Mouse (Mus musculus) left cerebral cortex, adult 2 months (tissue): ENCODE data around the gene Jarid2. TPM values are rescaled to one million over a fixed set of nuclear protein-coding genes. Genes with fewer than 3 reads are reported as not detected.
"Not testable (repeated sequence)": the region's sequence is repeated elsewhere in the genome, so short reads cannot be mapped to it uniquely, and the experiment has no call there.

ENCODE experiments used
- DNase-seq, 2 experiments: peaks; one replicate each; pipeline ENCODE4 v3.0.0; 2021 to 2022; ENCODE audit warnings: low spot score in 2 of 2, mixed read lengths in 1 of 2; ENCODE audit errors: extremely low spot score in 1 of 2
- H3K27ac ChIP-seq: fragments of 200-600 bp; 2 replicates; pipeline ENCODE4 v1.8.1; 2022
- H3K4me3 ChIP-seq: fragments of 200-600 bp; 2 replicates; pipeline ENCODE4 v1.8.1; 2022
- CTCF ChIP-seq: fragments of 200-600 bp; IDR thresholded peaks from 2 replicates; pipeline ENCODE4 v1.8.1; 2022; ENCODE audit warnings: antibody characterized with exemption, mild to moderate bottlenecking, moderate library complexity
- intact Hi-C: fragments of 180-260 bp; cut with DNase I; formaldehyde crosslinking; loops from one replicate; pipeline ENCODE4 v1.15.1; 2025
- total RNA-seq, 2 experiments: library from RNA; stranded (reverse); gene quantifications; 2 replicates each; pipeline ENCODE4 v1.2.3; 2021

The Jarid2 gene
- total RNA-seq, 2 experiments from 2014 or later = 34.8 to 34.9 TPM

- peak; percentile 25 to 26 for DNase-seq
- intact Hi-C loops = no loop called here
- Histone ChIP-seq H3K4me3 (no peak overlapping the region), H3K27ac (no peak overlapping the region)
- TF ChIP-seq CTCF = no peak
These were observed 138.9 kb downstream of the Jarid2 start for GRCm38 (mm10) chr13:44868037-44868650.

- intact Hi-C loops = not testable (repeated sequence)
These were observed 140.3 kb downstream of the Jarid2 start for GRCm38 (mm10) chr13:44869418-44870119.

GRCm38 (mm10) chr13:44876799-44877198 is 147.5 kb downstream of the Jarid2 start:
- intact Hi-C loops = no loop called here
- no peak overlapping the region for H3K27ac ChIP-seq
- no peak overlapping the region for H3K4me3 ChIP-seq
- DNase-seq = no peak
- TF ChIP-seq CTCF = no peak

More at GRCm38 (mm10) chr13:44869418-44870119, 140.3 kb downstream of the Jarid2 start:
- not testable (repeated sequence) for H3K27ac ChIP-seq, H3K4me3 ChIP-seq
- peak; percentile 100 for DNase-seq

- H3K4me3 ChIP-seq = no peak overlapping the region
- TF ChIP-seq CTCF = no peak
- no peak for DNase-seq
- no peak overlapping the region for H3K27ac ChIP-seq
- intact Hi-C loops = no loop called here
These were observed 151.7 kb downstream of the Jarid2 start for GRCm38 (mm10) chr13:44881001-44881400.

GRCm38 (mm10) chr13:44886221-44886620 is 156.9 kb downstream of the Jarid2 start:
- intact Hi-C loops = no loop called here

GRCm38 (mm10) chr13:44890612-44891011 is 161.3 kb downstream of the Jarid2 start:
- H3K4me3 ChIP-seq = no peak overlapping the region
- TF ChIP-seq CTCF = no peak
- no peak for DNase-seq
- no peak overlapping the region for H3K27ac ChIP-seq
- intact Hi-C loops = no loop called here

More at GRCm38 (mm10) chr13:44886221-44886620, 156.9 kb downstream of the Jarid2 start:
- H3K4me3 ChIP-seq = no peak overlapping the region
- no peak for TF ChIP-seq CTCF
- no peak overlapping the region for H3K27ac ChIP-seq
- no peak for DNase-seq

- TF ChIP-seq CTCF = no peak
- no peak for DNase-seq
- no peak overlapping the region for H3K4me3 ChIP-seq
- H3K27ac ChIP-seq = no peak overlapping the region
- intact Hi-C loops = no loop called here
These were observed 162.8 kb downstream of the Jarid2 start for GRCm38 (mm10) chr13:44891813-44892730.

- H3K27ac ChIP-seq = no peak overlapping the region
- TF ChIP-seq CTCF = no peak
- H3K4me3 ChIP-seq = no peak overlapping the region
- intact Hi-C loops = no loop called here
- no peak for DNase-seq
These were observed 166.9 kb downstream of the Jarid2 start for GRCm38 (mm10) chr13:44896211-44896610.

GRCm38 (mm10) chr13:44902299-44902698 is 173.0 kb downstream of the Jarid2 start:
- DNase-seq = no peak
- intact Hi-C loops = loop anchor here (10.0 kb wide), 1 partner anchor 1037 kb away; no protein-coding TSS in a partner anchor
- Histone ChIP-seq H3K4me3 (no peak overlapping the region), H3K27ac (no peak overlapping the region)
- TF ChIP-seq CTCF = no peak

GRCm38 (mm10) chr13:44903416-44903815 is 174.1 kb downstream of the Jarid2 start:
- intact Hi-C loops = loop anchor here (10.0 kb wide), 1 partner anchor 1039 kb away; no protein-coding TSS in a partner anchor
- TF ChIP-seq CTCF = no peak
- H3K27ac ChIP-seq = no peak overlapping the region
- H3K4me3 ChIP-seq = no peak overlapping the region
- no peak for DNase-seq

- no peak for DNase-seq
- TF ChIP-seq CTCF = no peak
- H3K4me3 ChIP-seq = no peak overlapping the region
- H3K27ac ChIP-seq = no peak overlapping the region
- intact Hi-C loops = loop anchor here (10.0 kb wide), 1 partner anchor 1039 kb away; no protein-coding TSS in a partner anchor
These were observed 175.0 kb downstream of the Jarid2 start for GRCm38 (mm10) chr13:44904271-44904670.
